Mouse (Mus musculus) heart, embryonic 12.5 days (tissue): Measurements from ENCODE around the gene Fuca1. TPM values are rescaled to one million over a fixed set of nuclear protein-coding genes. Genes with fewer than 3 reads are reported as not detected.

Experiments used
- ATAC-seq: fragments of 200-750 bp; cut with Nextera tagmentation; 2 replicates; pipeline ENCODE4 v1.8.0; 2017; ENCODE audit warnings: moderate TSS enrichment, moderate library complexity; ENCODE audit not compliant: insufficient number of reproducible peaks, low FRiP score
- H3K27ac ChIP-seq: fragments of 300-500 bp; sonication (generic); 2 replicates; pipeline ENCODE4 v1.5.1; 2016; ENCODE audit warnings: mild to moderate bottlenecking, moderate library complexity; ENCODE audit not compliant: poor library complexity, severe bottlenecking
- H3K27me3 ChIP-seq: fragments of 300-500 bp; sonication (generic); replicated peaks from 2 replicates; pipeline ENCODE4 v1.6.1; 2016; ENCODE audit warnings: mild to moderate bottlenecking, moderate library complexity
- H3K36me3 ChIP-seq: fragments of 300-500 bp; sonication (generic); 2 replicates; pipeline ENCODE4 v1.6.1; 2016; ENCODE audit warnings: mild to moderate bottlenecking, moderate library complexity
- H3K4me1 ChIP-seq: fragments of 300-500 bp; sonication (generic); replicated peaks from 2 replicates; pipeline ENCODE4 v1.6.1; 2016; ENCODE audit warnings: mild to moderate bottlenecking
- H3K4me2 ChIP-seq: fragments of 300-500 bp; sonication (generic); 2 replicates; pipeline ENCODE4 v1.6.1; 2016; ENCODE audit warnings: mild to moderate bottlenecking, moderate library complexity
- H3K4me3 ChIP-seq: fragments of 300-500 bp; sonication (generic); 2 replicates; pipeline ENCODE4 v1.5.1; 2016; ENCODE audit warnings: mild to moderate bottlenecking
- H3K9ac ChIP-seq: fragments of 300-500 bp; sonication (generic); 2 replicates; pipeline ENCODE4 v1.6.1; 2016; ENCODE audit warnings: mild to moderate bottlenecking, moderate library complexity
- H3K9me3 ChIP-seq: fragments of 300-500 bp; sonication (generic); replicated peaks from 2 replicates; pipeline ENCODE4 v1.6.1; 2016; ENCODE audit warnings: mild to moderate bottlenecking, moderate library complexity
- WGBS: fragments of 180-500 bp; shearing (Covaris S2); methylation state at CpG from one replicate; pipeline ENCODE4 v1.1.7; 2016; 5-methylcytosine and 5-hydroxymethylcytosine counted together
- polyA plus RNA-seq: library from polyadenylated mRNA; unstranded; fragments of >200 nt; fragmentation: Nextera tagmentation; extraction: Ambion mirVana; gene quantifications from 2 replicates; pipeline ENCODE4 v1.2.1, GENCODE M21; 2016

Gene Fuca1
- polyA plus RNA-seq, result 36.4 and 41.7 TPM in 2 replicates

GRCm38 (mm10) chr4:135920304-135921241 is at the start of gene Fuca1:
Fuca1 (plus strand) TSS chr4:135920735.
- Histone ChIP-seq H3K9me3 (no peaks in the 10 kb centered on the region), H3K9ac (peak within 1 kb of the TSS; percentile 82), H3K4me3 (peak within 1 kb of the TSS; percentile 77), H3K4me2 (peak within 1 kb of the TSS; percentile 77), H3K4me1 (peaks cover 14% of the 10 kb centered on the region), H3K27ac (peak within 1 kb of the TSS; percentile 70), H3K36me3 (0 out of 2 replicates have a peak, but pooled peaks cover 10% of the 10 kb centered on the region), H3K27me3 (no peaks in the 10 kb centered on the region)
- ATAC-seq, result peak; percentile 92
- WGBS, result 2% methylated on average over 60 of the region's 60 CpGs

DNA sequence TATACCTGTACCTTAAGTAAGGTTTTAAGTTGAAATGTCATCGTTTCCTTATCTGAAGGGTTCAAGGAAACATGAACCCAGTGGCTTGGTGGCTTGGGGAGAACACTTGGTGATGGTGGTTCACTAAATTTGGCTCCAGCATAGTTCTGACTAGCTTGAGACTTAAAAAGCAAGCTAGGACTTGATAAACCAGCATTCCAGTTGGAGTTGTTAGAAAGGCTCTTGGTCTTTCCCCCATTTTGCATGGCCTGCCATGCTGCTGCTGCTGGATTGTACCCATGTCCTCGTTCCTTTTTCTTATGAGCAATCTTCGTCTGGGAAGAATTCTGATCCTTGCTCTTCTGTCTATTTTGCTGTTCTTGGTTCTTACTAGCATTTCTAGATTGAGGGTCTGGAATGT is 48.5 kb upstream of the Fuca1 start:
- Histone ChIP-seq H3K36me3 (peaks cover 24% of the 10 kb centered on the region), H3K9me3 (no peaks in the 10 kb centered on the region), H3K4me2 (peak overlapping the region; percentile 96), H3K4me3 (peak overlapping the region; percentile 87), H3K4me1 (peaks cover 39% of the 10 kb centered on the region), H3K9ac (peak overlapping the region; percentile 56; the same call in 1 of the 2 replicates), H3K27me3 (no peaks in the 10 kb centered on the region), H3K27ac (peak overlapping the region; percentile 98)
- ATAC-seq, result no peak
- 44% methylated on average over 3 of the region's 3 CpGs for WGBS

DNA sequence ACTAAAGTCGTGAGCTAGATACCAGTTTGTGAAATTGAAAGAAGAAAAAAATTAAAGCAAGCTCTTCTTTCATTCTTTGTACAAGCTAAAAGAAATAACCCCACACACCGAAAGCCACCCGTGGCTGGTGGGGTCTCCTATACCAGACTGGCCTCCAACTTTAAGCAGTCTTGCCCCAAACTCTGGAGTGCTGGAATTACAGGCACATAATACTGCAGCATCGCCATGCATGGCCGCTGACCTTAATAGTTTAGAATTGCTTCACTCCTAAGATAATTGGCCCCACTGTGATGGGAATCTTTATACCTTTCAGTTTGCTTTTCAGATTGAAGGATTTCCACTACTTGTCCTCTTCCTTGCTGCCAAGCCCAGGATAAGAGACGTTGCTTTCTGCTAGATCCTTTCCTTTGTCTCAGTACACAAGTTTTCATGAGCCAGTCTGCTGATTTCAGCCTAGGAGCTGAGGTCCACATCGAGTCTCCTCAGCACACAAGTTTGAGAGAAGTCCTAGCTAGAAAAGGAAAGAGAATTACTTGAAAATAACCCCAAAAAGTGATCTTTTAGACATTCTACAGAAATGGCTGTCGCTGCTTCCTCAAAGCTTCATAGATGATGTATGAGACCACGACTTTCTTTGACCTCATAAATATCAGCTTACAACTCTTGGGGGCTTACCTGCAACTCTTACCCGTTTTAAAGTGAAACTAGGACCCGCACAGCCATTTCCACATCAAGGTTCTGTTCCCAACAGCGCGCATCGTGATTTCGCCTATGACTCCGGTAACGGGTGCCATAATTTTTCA is 47.7 kb upstream of the Fuca1 start:
- no peaks in the 10 kb centered on the region for H3K27me3 ChIP-seq
- 10% methylated on average over 17 of the region's 17 CpGs for WGBS
- H3K36me3 ChIP-seq, result peaks cover 24% of the 10 kb centered on the region
- peak overlapping the region; percentile 98 for H3K27ac ChIP-seq
- no peak for ATAC-seq
- H3K4me2 ChIP-seq, result peak overlapping the region; percentile 96
- H3K4me3 ChIP-seq, result peak overlapping the region; percentile 87
- H3K9me3 ChIP-seq, result no peaks in the 10 kb centered on the region
- peak overlapping the region; percentile 91 for H3K9ac ChIP-seq
- peaks cover 40% of the 10 kb centered on the region for H3K4me1 ChIP-seq

DNA sequence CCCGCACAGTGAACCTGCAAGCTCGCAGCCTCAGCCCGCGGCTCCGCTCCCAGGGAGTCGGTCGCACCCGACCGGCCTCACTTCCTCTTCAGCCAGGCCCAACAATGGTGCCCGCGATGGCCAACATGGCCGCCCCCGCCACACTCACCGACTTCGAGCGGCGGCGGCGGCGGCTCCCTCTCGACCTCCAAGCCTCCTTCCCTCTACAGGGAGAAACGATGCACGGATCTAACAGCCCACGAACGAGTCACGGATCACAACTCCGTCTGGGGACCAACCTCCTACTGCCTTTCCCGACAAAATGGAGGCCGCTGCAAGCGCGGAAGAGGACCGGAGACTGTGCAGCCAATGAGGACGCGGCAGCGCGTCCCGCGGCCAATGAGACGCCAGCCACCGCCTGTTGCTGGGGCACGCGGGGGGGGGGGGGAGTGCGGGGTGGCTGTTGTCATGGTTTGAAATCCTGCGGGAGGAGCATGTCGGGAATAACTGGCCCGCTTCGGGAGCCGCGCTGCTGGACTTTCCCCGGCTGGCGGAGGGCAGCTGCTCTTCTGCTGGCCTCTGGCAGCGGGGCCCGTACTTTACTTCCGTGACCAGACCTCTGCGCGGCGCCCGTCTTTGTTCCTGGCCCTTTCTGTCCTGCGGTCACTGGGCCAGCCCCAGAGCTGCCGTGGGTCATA is 46.9 kb upstream of the Fuca1 start, which contains the start of gene Pnrc2:
Pnrc2 (minus strand) TSS at position 325 of the 677 bp plus-strand sequence.
- peak within 1 kb of the TSS; percentile 91 for H3K9ac ChIP-seq
- peak within 1 kb of the TSS; percentile 96 for H3K4me2 ChIP-seq
- H3K36me3 ChIP-seq, result peaks cover 24% of the 10 kb centered on the region
- WGBS, result under 1% methylated on average over 55 of the region's 60 CpGs
- H3K27me3 ChIP-seq, result no peaks in the 10 kb centered on the region
- H3K4me3 ChIP-seq, result peak within 1 kb of the TSS; percentile 87
- H3K4me1 ChIP-seq, result peaks cover 40% of the 10 kb centered on the region
- H3K9me3 ChIP-seq, result no peaks in the 10 kb centered on the region
- peak; percentile 95 for ATAC-seq
- peak within 1 kb of the TSS; percentile 98 for H3K27ac ChIP-seq

DNA sequence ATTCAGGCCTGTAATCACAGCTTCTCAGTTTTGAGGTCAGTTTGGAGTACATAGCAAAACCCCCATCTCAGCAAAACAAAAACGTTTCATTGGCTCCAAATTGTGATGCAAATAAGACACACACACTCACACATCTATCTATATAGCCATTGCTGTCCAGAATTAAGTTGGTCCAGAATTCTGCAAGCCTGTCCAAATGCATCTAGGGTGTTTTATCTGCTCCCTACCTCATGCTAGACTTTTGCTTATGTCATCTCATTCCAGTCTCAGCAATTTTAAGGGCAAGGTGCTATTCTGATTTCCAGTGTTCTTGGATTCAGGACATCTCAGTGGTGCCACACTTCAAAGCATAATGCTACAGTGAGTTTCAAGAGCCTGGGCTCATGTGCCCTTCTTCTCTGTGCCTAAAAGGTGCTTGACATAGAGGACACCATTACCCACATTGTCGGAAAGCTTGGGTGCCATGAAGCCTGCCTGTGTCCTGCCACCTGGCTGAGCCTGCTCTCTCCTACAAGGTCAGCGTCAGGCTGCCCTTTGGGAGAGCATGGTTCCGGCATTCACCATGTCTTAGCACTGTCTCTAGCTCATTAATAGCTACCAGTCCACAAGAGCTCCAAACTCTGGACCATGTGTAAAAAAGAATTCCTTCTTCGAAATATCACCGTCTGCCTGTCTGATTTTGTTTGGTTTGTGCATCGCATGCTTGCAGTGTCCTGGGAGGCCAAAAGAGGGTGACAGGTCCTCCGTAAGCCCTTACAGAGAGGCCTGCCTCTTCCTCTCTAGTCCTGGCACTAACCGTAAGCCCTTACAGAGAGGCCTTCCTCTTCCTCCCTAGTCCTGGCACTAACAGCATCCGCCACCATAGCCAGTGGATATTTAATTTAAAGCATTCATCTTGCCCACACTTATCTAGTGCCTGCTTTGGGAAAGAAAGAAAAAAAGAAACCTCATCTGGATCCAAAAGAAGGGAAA is 45.7 kb upstream of the Fuca1 start:
- no peak overlapping the region; the same call in 1 of the 2 replicates for H3K4me3 ChIP-seq
- ATAC-seq, result no peak
- no peaks in the 10 kb centered on the region for H3K9me3 ChIP-seq
- peak overlapping the region; percentile 98 for H3K27ac ChIP-seq
- H3K27me3 ChIP-seq, result no peaks in the 10 kb centered on the region
- H3K4me2 ChIP-seq, result peak overlapping the region; percentile 96
- peaks cover 40% of the 10 kb centered on the region for H3K4me1 ChIP-seq
- H3K36me3 ChIP-seq, result peaks cover 18% of the 10 kb centered on the region
- WGBS, result 85% methylated on average over 10 of the region's 10 CpGs
- H3K9ac ChIP-seq, result 0 out of 2 replicates have a peak overlapping the region, but pooled peaks have one; percentile 84

- H3K36me3 ChIP-seq, result peaks cover 15% of the 10 kb centered on the region
- H3K4me2 ChIP-seq, result peak overlapping the region; percentile 68
- no peaks in the 10 kb centered on the region for H3K27me3 ChIP-seq
- H3K9me3 ChIP-seq, result no peaks in the 10 kb centered on the region
- 43% methylated on average over 7 of the region's 7 CpGs for WGBS
- peaks cover 38% of the 10 kb centered on the region for H3K4me1 ChIP-seq
- ATAC-seq, result no peak
- no peak overlapping the region for H3K4me3 ChIP-seq
- H3K27ac ChIP-seq, result peak overlapping the region; percentile 98
- H3K9ac ChIP-seq, result no peak overlapping the region
Measured at GRCm38 (mm10) chr4:135875546-135875945, 45.0 kb upstream of the Fuca1 start.

DNA sequence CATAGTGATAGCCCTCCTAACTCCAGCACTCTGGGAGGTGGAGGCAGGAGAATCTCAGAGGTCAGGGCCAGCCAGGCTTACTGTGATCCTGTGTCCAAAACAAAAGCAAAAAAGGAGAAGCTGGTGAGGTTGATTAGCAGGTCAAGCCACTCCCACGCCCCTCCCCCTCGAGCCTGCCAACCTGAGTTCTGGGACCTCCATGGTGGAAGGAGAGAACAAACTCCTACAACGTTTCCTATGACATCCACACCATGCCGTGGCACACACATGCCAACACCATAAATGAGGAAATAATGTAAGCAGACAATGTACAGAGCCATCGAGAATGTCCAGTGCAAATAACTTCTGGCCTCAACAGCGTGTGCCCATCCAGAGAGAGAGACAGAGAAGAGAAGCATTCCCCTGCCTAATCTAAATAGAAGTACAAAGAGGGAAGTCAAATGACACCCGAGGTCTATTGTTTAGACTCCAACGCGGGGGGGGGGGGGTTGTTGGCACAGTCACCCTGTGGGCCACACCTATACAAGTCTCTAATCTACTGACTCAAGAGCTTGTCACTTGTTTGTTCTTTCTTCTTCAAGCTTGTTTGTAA is 44.4 kb upstream of the Fuca1 start:
- Histone ChIP-seq H3K27ac (peak overlapping the region; percentile 98), H3K9ac (peak overlapping the region; percentile 57), H3K4me1 (peaks cover 37% of the 10 kb centered on the region), H3K9me3 (no peaks in the 10 kb centered on the region), H3K27me3 (no peaks in the 10 kb centered on the region), H3K36me3 (peaks cover 14% of the 10 kb centered on the region), H3K4me3 (peak overlapping the region; percentile 35), H3K4me2 (peak overlapping the region; percentile 68)
- WGBS, result 5% methylated on average over 9 of the region's 9 CpGs
- ATAC-seq, result peak; percentile 28

DNA sequence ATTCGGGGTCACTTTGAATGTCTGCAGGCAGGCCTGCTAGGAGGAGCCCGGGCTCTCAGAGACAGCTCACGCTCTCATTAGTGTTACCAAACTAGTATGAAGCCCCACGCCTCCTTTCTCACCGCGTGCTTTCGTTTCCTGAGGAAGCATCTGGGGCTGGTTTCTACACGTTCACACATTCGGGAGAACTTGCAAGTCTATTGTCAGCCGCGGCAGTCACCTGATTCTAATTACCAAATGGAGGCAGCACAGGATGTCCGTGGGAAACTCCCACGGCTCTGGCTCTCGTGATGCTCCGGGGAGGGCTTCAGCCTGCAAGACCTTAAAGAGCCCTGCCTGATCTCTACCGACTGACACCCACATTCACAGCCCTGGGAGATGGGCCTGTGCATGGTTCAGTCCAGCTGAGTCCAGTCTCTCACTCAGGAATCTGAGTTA is 43.9 kb upstream of the Fuca1 start:
- H3K36me3 ChIP-seq, result peaks cover 11% of the 10 kb centered on the region
- WGBS, result 2% methylated on average over 16 of the region's 16 CpGs
- ATAC-seq, result peak; percentile 39
- peaks cover 34% of the 10 kb centered on the region for H3K4me1 ChIP-seq
- peak overlapping the region; percentile 68 for H3K4me2 ChIP-seq
- H3K27ac ChIP-seq, result peak overlapping the region; percentile 98
- peak overlapping the region; percentile 57 for H3K9ac ChIP-seq
- no peaks in the 10 kb centered on the region for H3K9me3 ChIP-seq
- H3K27me3 ChIP-seq, result no peaks in the 10 kb centered on the region
- peak overlapping the region; percentile 35 for H3K4me3 ChIP-seq

GRCm38 (mm10) chr4:135877742-135878141 is 42.8 kb upstream of the Fuca1 start:
- WGBS, result 60% methylated on average over 2 of the region's 2 CpGs
- ATAC-seq, result no peak
- Histone ChIP-seq H3K9me3 (no peaks in the 10 kb centered on the region), H3K9ac (no peak overlapping the region), H3K4me3 (no peak overlapping the region), H3K4me1 (peaks cover 29% of the 10 kb centered on the region), H3K27me3 (no peaks in the 10 kb centered on the region), H3K27ac (no peak overlapping the region), H3K4me2 (no peak overlapping the region), H3K36me3 (peaks cover 1% of the 10 kb centered on the region)
